Mouse (Mus musculus): ENCODE results near the gene Rap2b. TPM values are rescaled to one million over a fixed set of nuclear protein-coding genes. Genes with fewer than 3 reads are reported as not detected.

The Rap2b gene
- polyA plus RNA-seq, 1 experiment from 2014 or later, result 11.9 TPM

GRCm38 (mm10) chr3:61358756-61359293 is 2.6 kb upstream of the Rap2b start:
- no peak overlapping the region for H3K27ac ChIP-seq
- no peaks in the 10 kb centered on the region for H3K36me3 ChIP-seq
- H3K4me1 ChIP-seq (replicated peaks), result 0 out of 2 replicates have a peak, but pooled peaks cover 4% of the 10 kb centered on the region
- no peaks in the 10 kb centered on the region for H3K9me3 ChIP-seq
- H3K4me3 ChIP-seq (replicated peaks), result no peak overlapping the region
- H3K9ac ChIP-seq (replicated peaks), result no peak overlapping the region
- ATAC-seq, result no peak
- 65% methylated on average over 7 of the region's 7 CpGs for WGBS
- H3K4me2 ChIP-seq (replicated peaks), result no peak overlapping the region
- 0 out of 2 replicates have a peak, but pooled peaks cover 3% of the 10 kb centered on the region for H3K27me3 ChIP-seq

DNA sequence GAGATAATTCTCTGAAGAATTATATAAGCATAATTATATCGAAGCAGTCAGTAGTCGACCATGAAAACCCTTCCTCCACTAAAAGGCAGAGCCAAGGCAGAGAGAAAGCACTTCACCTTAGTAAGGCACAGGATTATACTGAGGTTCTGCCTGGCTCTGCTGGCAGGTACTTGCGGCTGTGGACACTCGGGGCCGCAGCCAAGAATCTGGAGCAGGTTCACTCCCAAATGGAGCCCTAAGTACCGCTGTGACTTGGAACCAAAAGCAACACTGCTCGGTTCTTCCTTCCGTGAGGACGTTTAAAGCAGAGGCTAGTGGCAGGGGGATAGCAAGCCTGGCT is 1.4 kb downstream of the Rap2b start:
- Histone ChIP-seq H3K9ac (replicated peaks) (peak overlapping the region; percentile 60), H3K4me2 (replicated peaks) (peak overlapping the region; percentile 71), H3K9me3 (no peaks in the 10 kb centered on the region), H3K27me3 (0 out of 2 replicates have a peak, but pooled peaks cover 3% of the 10 kb centered on the region), H3K36me3 (no peaks in the 10 kb centered on the region), H3K4me3 (replicated peaks) (peak overlapping the region; percentile 90), H3K4me1 (replicated peaks) (peaks cover 23% of the 10 kb centered on the region), H3K27ac (peak overlapping the region; percentile 71)
- ATAC-seq, result no peak
- 6% methylated on average over 9 of the region's 9 CpGs for WGBS

GRCm38 (mm10) chr3:61363161-61363988 is 1.9 kb downstream of the Rap2b start:
- Histone ChIP-seq H3K27ac (peak overlapping the region; percentile 91), H3K4me2 (replicated peaks) (peak overlapping the region; percentile 71), H3K36me3 (no peaks in the 10 kb centered on the region), H3K27me3 (0 out of 2 replicates have a peak, but pooled peaks cover 3% of the 10 kb centered on the region), H3K4me3 (replicated peaks) (peak overlapping the region; percentile 90), H3K9ac (replicated peaks) (peak overlapping the region; percentile 90), H3K9me3 (no peaks in the 10 kb centered on the region), H3K4me1 (replicated peaks) (peaks cover 29% of the 10 kb centered on the region)
- peak; percentile 92 for ATAC-seq
- WGBS, result under 1% methylated on average over 30 of the region's 30 CpGs

DNA sequence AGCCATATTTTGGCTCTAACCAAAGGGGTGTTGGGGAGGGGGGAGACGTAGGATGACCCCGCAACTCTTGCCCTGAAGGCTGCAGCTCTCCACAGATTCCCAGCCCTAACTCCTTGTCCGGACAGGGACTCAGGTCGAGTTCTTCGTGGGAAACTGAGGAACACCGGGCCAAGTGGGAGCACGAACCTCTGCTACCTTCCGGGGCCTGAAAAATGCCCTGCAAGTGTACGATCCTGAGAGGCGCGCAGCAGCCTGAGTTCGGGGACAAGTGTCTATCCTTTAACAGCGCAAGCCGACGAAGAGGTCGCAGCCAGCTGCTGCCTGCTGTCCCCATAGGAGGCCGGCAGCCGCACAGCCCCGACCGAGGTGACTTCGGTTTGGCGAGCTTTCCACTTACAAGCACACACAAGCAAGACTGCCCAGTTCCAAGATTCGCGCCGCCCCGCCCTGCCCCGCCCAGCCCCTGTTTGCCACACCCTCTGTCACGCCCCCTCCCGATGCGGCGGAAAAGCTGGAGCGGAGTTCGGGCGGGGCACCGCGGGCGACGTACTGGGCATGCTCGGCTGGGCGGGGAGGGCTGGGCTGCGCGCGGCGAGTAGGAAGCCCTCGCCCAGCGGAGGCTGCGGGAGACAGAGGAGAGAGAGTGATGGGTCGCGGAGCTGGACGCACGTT is 2.7 kb downstream of the Rap2b start:
- Histone ChIP-seq H3K4me3 (replicated peaks) (peak overlapping the region; percentile 90), H3K27ac (peak overlapping the region; percentile 91), H3K9me3 (no peaks in the 10 kb centered on the region), H3K9ac (replicated peaks) (peak overlapping the region; percentile 90), H3K27me3 (0 out of 2 replicates have a peak, but pooled peaks cover 3% of the 10 kb centered on the region), H3K4me2 (replicated peaks) (peak overlapping the region; percentile 71), H3K4me1 (replicated peaks) (peaks cover 35% of the 10 kb centered on the region), H3K36me3 (no peaks in the 10 kb centered on the region)
- ATAC-seq, result peak; percentile 92
- WGBS, result under 1% methylated on average over 44 of the region's 51 CpGs

- Histone ChIP-seq H3K4me3 (replicated peaks) (peak overlapping the region; percentile 90), H3K9me3 (no peaks in the 10 kb centered on the region), H3K36me3 (no peaks in the 10 kb centered on the region), H3K9ac (replicated peaks) (peak overlapping the region; percentile 90), H3K4me2 (replicated peaks) (peak overlapping the region; percentile 71), H3K4me1 (replicated peaks) (peaks cover 36% of the 10 kb centered on the region), H3K27me3 (0 out of 2 replicates have a peak, but pooled peaks cover 3% of the 10 kb centered on the region), H3K27ac (peak overlapping the region; percentile 91)
- WGBS, result 0% methylated on average over 32 of the region's 33 CpGs
- peak; percentile 64; the same call in 1 of the 2 replicates for ATAC-seq
Measured at GRCm38 (mm10) chr3:61364661-61364977, 3.2 kb downstream of the Rap2b start.

GRCm38 (mm10) chr3:61364978-61365778 is 3.7 kb downstream of the Rap2b start:
- H3K27ac ChIP-seq, result peak overlapping the region; percentile 91
- no peak for ATAC-seq

GRCm38 (mm10) chr3:61365779-61366373 is 4.4 kb downstream of the Rap2b start, which contains the start of gene B430305J03Rik:
Gene B430305J03Rik (minus strand): TSS chr3:61365951.
- Histone ChIP-seq H3K4me2 (replicated peaks) (peak within 1 kb of the TSS; percentile 71), H3K27ac (peak within 1 kb of the TSS; percentile 91), H3K9me3 (no peaks in the 10 kb centered on the region), H3K27me3 (0 out of 2 replicates have a peak, but pooled peaks cover 3% of the 10 kb centered on the region), H3K4me3 (replicated peaks) (peak within 1 kb of the TSS; percentile 90), H3K9ac (replicated peaks) (peak within 1 kb of the TSS; percentile 90), H3K4me1 (replicated peaks) (peaks cover 38% of the 10 kb centered on the region), H3K36me3 (no peaks in the 10 kb centered on the region)
- under 1% methylated on average over 10 of the region's 10 CpGs for WGBS
- no peak for ATAC-seq

More at GRCm38 (mm10) chr3:61364978-61365778, 3.7 kb downstream of the Rap2b start:
- Histone ChIP-seq H3K9ac (replicated peaks) (peak overlapping the region; percentile 90), H3K9me3 (no peaks in the 10 kb centered on the region), H3K4me3 (replicated peaks) (peak overlapping the region; percentile 90), H3K27me3 (0 out of 2 replicates have a peak, but pooled peaks cover 3% of the 10 kb centered on the region), H3K4me1 (replicated peaks) (peaks cover 36% of the 10 kb centered on the region), H3K4me2 (replicated peaks) (peak overlapping the region; percentile 71), H3K36me3 (no peaks in the 10 kb centered on the region)
- under 1% methylated on average over 68 of the region's 68 CpGs for WGBS

- WGBS, result 98% methylated on average over 1 of the region's 1 CpGs
Measured at GRCm38 (mm10) chr3:61368446-61368845, 7.0 kb downstream of the Rap2b start.

GRCm38 (mm10) chr3:61376001-61376400 is 14.6 kb downstream of the Rap2b start:
- WGBS, result 94% methylated on average over 8 of the region's 8 CpGs
- Histone ChIP-seq H3K9me3 (no peaks in the 10 kb centered on the region), H3K27me3 (no peaks in the 10 kb centered on the region), H3K4me1 (replicated peaks) (0 out of 2 replicates have a peak, but pooled peaks cover 5% of the 10 kb centered on the region), H3K4me2 (replicated peaks) (no peak overlapping the region), H3K27ac (no peak overlapping the region), H3K9ac (replicated peaks) (no peak overlapping the region), H3K36me3 (no peaks in the 10 kb centered on the region), H3K4me3 (replicated peaks) (no peak overlapping the region)
- ATAC-seq, result no peak

More at GRCm38 (mm10) chr3:61368446-61368845, 7.0 kb downstream of the Rap2b start:
- Histone ChIP-seq H3K36me3 (no peaks in the 10 kb centered on the region), H3K4me3 (replicated peaks) (no peak overlapping the region), H3K27me3 (no peaks in the 10 kb centered on the region), H3K27ac (no peak overlapping the region), H3K9me3 (no peaks in the 10 kb centered on the region), H3K4me2 (replicated peaks) (peak overlapping the region; percentile 41; the same call in 1 of the 2 replicates), H3K4me1 (replicated peaks) (peaks cover 39% of the 10 kb centered on the region), H3K9ac (replicated peaks) (no peak overlapping the region)
- no peak for ATAC-seq

DNA sequence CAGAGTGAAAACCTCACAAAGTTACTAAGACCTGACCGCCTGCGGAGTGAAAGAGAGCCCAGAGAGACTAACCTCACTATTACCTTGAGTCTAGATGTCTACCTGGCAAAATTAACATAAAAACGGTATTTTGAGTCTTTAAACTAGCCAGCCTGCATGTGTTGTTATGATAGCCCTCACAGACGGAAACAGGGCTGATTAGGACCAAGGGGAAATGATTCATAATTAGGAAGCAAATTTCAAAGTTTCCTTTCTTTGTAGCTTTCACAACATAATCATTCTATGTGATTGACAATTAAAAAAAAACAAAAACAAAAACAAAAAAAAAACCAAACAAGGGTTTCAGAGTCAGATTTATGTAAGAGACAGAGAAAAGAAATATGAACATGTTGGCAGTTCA is 24.9 kb downstream of the Rap2b start:
- ATAC-seq, result no peak
- WGBS, result 85% methylated on average over 4 of the region's 4 CpGs
- no peaks in the 10 kb centered on the region for H3K4me1 ChIP-seq (replicated peaks)

GRCm38 (mm10) chr3:61391564-61391963 is 30.1 kb downstream of the Rap2b start:
- H3K4me2 ChIP-seq (replicated peaks), result no peak overlapping the region
- no peak overlapping the region for H3K4me3 ChIP-seq (replicated peaks)
- H3K27ac ChIP-seq, result no peak overlapping the region
- H3K9ac ChIP-seq (replicated peaks), result no peak overlapping the region
- peaks cover 4% of the 10 kb centered on the region; the same call in 1 of the 2 replicates for H3K4me1 ChIP-seq (replicated peaks)
- H3K9me3 ChIP-seq, result no peaks in the 10 kb centered on the region
- H3K36me3 ChIP-seq, result no peaks in the 10 kb centered on the region
- 86% methylated on average over 4 of the region's 4 CpGs for WGBS
- H3K27me3 ChIP-seq, result no peaks in the 10 kb centered on the region
- ATAC-seq, result no peak

More for the DNA sequence above, 24.9 kb downstream of the Rap2b start:
- Histone ChIP-seq H3K4me3 (replicated peaks) (no peak overlapping the region), H3K27me3 (no peaks in the 10 kb centered on the region), H3K9me3 (no peaks in the 10 kb centered on the region), H3K9ac (replicated peaks) (no peak overlapping the region), H3K4me2 (replicated peaks) (no peak overlapping the region), H3K36me3 (no peaks in the 10 kb centered on the region), H3K27ac (no peak overlapping the region)
